Mouse (Mus musculus) liver, embryonic 11.5 days (tissue): ENCODE data around the gene Nme2. TPM values are rescaled to one million over a fixed set of nuclear protein-coding genes. Genes with fewer than 3 reads are reported as not detected.
A peak's percentile ranks its signal among the peaks of the same experiment; 100 is the strongest.

Experiments
- ATAC-seq: fragments of 200-750 bp; cut with Nextera tagmentation; replicated peaks from 2 replicates; pipeline ENCODE4 v1.8.0; 2017; ENCODE audit warnings: moderate number of reproducible peaks, mild to moderate bottlenecking, moderate TSS enrichment, moderate library complexity; ENCODE audit not compliant: low FRiP score
- DNase-seq: peaks from one replicate; pipeline ENCODE4 v3.0.0-alpha.2; 2017; ENCODE audit warnings: low spot score
- H3K27ac ChIP-seq: fragments of 300-500 bp; sonication (generic); 2 replicates; pipeline ENCODE4 v1.5.1; 2014; ENCODE audit warnings: mild to moderate bottlenecking, low read depth, low read length, control low read depth
- H3K27me3 ChIP-seq: fragments of 300-500 bp; sonication (generic); replicated peaks from 2 replicates; pipeline ENCODE4 v1.6.1; 2014; ENCODE audit warnings: low read length, mixed read lengths; ENCODE audit not compliant: control insufficient read depth, insufficient read depth
- H3K36me3 ChIP-seq: fragments of 300-500 bp; sonication (generic); 2 replicates; pipeline ENCODE4 v1.6.1; 2014; ENCODE audit warnings: mild to moderate bottlenecking, low read length, moderate library complexity, mixed read lengths; ENCODE audit not compliant: control insufficient read depth, insufficient read depth
- H3K4me1 ChIP-seq: fragments of 300-500 bp; sonication (generic); replicated peaks from 2 replicates; pipeline ENCODE4 v1.6.1; 2014; ENCODE audit warnings: low read length, mixed read lengths; ENCODE audit not compliant: control insufficient read depth, insufficient read depth
- H3K4me2 ChIP-seq: fragments of 300-500 bp; sonication (generic); 2 replicates; pipeline ENCODE4 v1.6.1; 2014; ENCODE audit warnings: mild to moderate bottlenecking, control low read depth, moderate library complexity
- H3K4me3 ChIP-seq: fragments of 300-500 bp; sonication (generic); 2 replicates; pipeline ENCODE4 v1.5.1; 2014; ENCODE audit warnings: low read depth, low read length, control low read depth
- H3K9ac ChIP-seq: fragments of 300-500 bp; sonication (generic); 2 replicates; pipeline ENCODE4 v1.6.1; 2014; ENCODE audit warnings: low read depth, low read length, control low read depth
- H3K9me3 ChIP-seq: fragments of 300-500 bp; sonication (generic); 2 replicates; pipeline ENCODE4 v1.6.1; 2016; ENCODE audit warnings: low read length, inconsistent platforms, mixed read lengths; ENCODE audit not compliant: control insufficient read depth
- WGBS: fragments of 180-500 bp; shearing (Covaris S2); extraction: QIAGEN DNeasy Blood & Tissue Kit; methylation state at CpG from one replicate; pipeline ENCODE4 v1.1.7; 2014; 5-methylcytosine and 5-hydroxymethylcytosine counted together
- polyA plus RNA-seq: library from polyadenylated mRNA; unstranded; fragments of >200 nt; fragmentation: Nextera tagmentation; extraction: Ambion mirVana; gene quantifications from 2 replicates; pipeline ENCODE4 v1.2.1, GENCODE M21; 2014

The Nme2 gene
- 112 and 142 TPM in 2 replicates for polyA plus RNA-seq

DNA sequence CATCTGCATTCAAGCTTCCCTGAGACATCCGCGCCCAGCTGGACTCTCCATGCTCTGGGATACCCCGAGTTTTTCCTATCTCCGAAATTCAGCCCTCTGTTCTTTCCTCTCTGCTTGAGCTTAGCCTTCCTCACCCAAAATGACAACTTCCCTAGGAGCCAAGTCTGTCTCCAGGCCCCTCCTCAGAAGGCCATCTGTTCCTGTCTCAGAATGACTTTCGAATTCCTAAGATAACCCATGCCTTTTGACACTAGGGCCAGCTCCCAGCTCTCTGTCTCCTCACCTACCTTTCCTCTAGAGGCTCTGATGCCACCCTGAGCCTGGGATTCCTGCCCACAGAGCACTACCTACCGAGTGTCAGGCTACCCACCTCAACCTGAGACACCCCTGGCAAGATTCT, at the start of gene Nme2:
Gene Nme2 (minus strand): TSS at position 101 of the 400 bp plus-strand sequence.
- DNase-seq = no peak
- peak within 1 kb of the TSS; percentile 74 for H3K4me2 ChIP-seq
- H3K36me3 ChIP-seq = peaks cover 35% of the 10 kb centered on the region
- peak within 1 kb of the TSS; percentile 54 for H3K9ac ChIP-seq
- H3K9me3 ChIP-seq = no peaks in the 10 kb centered on the region
- peaks cover 22% of the 10 kb centered on the region for H3K4me1 ChIP-seq
- H3K27me3 ChIP-seq = no peaks in the 10 kb centered on the region
- H3K27ac ChIP-seq = peak within 1 kb of the TSS; percentile 85
- WGBS = 3% methylated on average over 6 of the region's 6 CpGs
- peak within 1 kb of the TSS; percentile 77 for H3K4me3 ChIP-seq
- peak; percentile 26 for ATAC-seq

DNA sequence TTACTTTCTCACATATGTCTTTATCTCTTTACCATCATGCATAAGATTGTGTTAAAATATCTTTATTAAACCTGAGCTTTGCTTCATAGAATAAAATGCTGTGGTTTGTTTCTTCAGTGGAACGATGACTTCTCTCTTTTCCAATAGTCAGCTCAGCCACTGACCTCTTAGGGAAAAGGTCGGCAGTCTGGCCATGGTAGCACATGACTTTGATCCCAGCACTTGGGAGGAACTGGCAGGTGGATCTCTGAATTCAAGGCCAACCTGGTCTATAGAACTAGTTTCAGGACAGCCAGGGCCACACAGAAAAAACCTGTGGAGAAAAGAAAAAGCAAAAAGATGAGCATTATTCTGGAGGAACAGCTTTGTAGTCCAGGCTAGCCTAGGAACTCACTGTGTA, 47.3 kb upstream of the Nme2 start:
- no peaks in the 10 kb centered on the region for H3K4me1 ChIP-seq
- no peaks in the 10 kb centered on the region for H3K27me3 ChIP-seq
- H3K36me3 ChIP-seq = no peaks in the 10 kb centered on the region
- no peak overlapping the region for H3K4me3 ChIP-seq
- H3K9ac ChIP-seq = no peak overlapping the region
- 93% methylated on average over 2 of the region's 2 CpGs for WGBS
- no peak for DNase-seq
- H3K9me3 ChIP-seq = no peaks in the 10 kb centered on the region
- no peak overlapping the region for H3K4me2 ChIP-seq
- no peak for ATAC-seq
- no peak overlapping the region for H3K27ac ChIP-seq

DNA sequence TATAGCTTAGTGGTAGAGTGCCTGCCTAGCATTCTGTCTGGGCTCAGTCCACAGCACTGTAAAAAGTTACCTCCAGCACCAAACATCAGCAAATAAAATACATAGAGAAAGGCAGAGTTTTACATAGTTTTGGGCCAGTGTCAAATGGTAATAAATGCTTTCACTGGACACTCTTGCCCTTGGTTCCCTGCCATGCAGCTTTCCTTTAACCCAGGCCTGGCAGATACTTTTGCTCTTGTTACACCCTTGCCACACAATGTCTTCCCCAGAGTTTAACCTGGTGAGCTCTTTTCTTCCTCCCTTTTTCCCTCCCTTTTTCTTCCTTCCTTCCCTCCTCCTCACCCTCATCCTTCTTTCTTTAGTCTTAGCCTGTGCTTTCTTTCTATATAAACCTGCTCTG, 43.2 kb upstream of the Nme2 start:
- ATAC-seq = no peak
- no peak overlapping the region for H3K9ac ChIP-seq
- no peak overlapping the region for H3K4me3 ChIP-seq
- no peaks in the 10 kb centered on the region for H3K27me3 ChIP-seq
- H3K36me3 ChIP-seq = no peaks in the 10 kb centered on the region
- peaks cover 11% of the 10 kb centered on the region for H3K4me1 ChIP-seq
- no peak for DNase-seq
- no peak overlapping the region for H3K27ac ChIP-seq
- H3K4me2 ChIP-seq = no peak overlapping the region
- no peaks in the 10 kb centered on the region for H3K9me3 ChIP-seq

DNA sequence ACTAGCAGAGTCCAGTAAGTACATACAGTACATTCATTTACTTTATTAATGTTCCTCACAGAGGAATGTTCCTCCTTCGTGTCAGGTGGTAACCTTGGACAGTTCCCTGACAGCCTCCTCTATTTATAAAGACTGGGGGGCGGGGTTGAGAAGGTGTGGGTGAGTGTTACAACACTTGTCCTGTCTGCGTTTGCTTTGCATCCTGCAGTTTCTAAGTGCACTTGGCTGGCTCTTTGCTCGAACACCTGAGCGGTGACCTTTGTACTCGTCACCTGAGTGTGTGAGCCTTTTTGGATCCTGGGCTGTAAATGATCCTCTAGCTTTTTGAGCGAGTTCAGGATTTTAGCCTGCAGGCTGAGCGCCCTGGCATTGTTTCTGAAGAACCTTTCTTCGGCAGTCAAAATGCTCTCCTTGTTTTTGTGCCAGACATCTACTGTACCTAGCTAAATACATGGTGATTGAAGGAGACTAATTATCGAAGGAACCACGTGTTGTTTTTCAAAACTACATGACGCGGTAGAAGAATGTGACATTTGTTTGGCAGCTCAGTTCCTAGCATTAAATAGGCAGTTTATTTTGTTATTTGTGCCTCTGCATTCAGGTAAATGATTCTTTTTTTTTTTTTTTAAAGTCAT, 41.2 kb upstream of the Nme2 start:
- H3K4me1 ChIP-seq = peaks cover 12% of the 10 kb centered on the region
- no peaks in the 10 kb centered on the region for H3K36me3 ChIP-seq
- no peak for DNase-seq
- peak overlapping the region; percentile 92 for H3K4me2 ChIP-seq
- peak overlapping the region; percentile 96 for H3K4me3 ChIP-seq
- no peak for ATAC-seq
- H3K9me3 ChIP-seq = no peaks in the 10 kb centered on the region
- 40% methylated on average over 13 of the region's 13 CpGs for WGBS
- H3K27ac ChIP-seq = no peak overlapping the region
- no peak overlapping the region for H3K9ac ChIP-seq
- no peaks in the 10 kb centered on the region for H3K27me3 ChIP-seq

DNA sequence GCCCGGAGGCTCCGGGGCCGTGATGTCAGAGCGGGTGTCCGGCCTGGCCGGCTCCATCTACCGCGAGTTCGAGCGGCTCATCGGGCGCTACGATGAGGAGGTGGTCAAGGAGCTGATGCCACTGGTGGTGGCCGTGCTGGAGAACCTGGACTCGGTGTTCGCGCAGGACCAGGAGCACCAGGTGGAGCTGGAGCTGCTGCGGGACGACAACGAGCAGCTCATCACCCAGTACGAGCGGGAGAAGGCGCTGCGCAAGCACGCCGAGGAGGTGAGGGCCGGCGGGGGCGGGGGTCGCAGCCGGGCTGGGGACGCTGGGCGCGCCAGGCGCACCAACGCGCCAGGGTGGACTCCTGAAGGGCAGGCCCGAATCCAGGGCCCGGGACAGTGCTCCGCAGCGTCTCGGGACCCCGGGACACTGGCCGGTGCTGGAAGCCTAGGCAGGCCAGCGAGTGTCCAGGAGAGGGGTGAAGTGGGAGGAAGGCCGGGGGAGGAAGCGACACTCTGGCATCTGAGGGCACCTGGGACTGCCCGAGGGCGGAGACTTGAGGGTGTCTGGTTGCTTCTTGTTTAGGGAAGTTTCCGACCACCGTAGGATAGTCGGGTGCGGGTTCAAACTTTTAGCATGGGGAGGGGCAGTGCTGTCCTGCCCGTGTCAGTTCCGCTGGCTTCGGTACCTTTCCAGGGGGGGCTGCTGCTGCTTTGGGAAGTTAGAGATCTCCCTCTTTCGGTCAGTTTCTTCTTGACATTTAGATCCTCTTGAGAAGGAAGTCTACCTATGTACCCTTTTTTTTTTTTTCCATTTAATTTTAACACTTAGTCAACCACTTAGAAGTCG, 40.5 kb upstream of the Nme2 start:
- peak overlapping the region; percentile 96 for H3K4me3 ChIP-seq
- H3K4me2 ChIP-seq = peak overlapping the region; percentile 92
- no peaks in the 10 kb centered on the region for H3K27me3 ChIP-seq
- DNase-seq (no peak), ATAC-seq (peak; percentile 26)
- no peaks in the 10 kb centered on the region for H3K36me3 ChIP-seq
- H3K27ac ChIP-seq = peak overlapping the region; percentile 99
- peaks cover 12% of the 10 kb centered on the region for H3K4me1 ChIP-seq
- WGBS = under 1% methylated on average over 58 of the region's 58 CpGs
- H3K9ac ChIP-seq = peak overlapping the region; percentile 88
- H3K9me3 ChIP-seq = no peaks in the 10 kb centered on the region

DNA sequence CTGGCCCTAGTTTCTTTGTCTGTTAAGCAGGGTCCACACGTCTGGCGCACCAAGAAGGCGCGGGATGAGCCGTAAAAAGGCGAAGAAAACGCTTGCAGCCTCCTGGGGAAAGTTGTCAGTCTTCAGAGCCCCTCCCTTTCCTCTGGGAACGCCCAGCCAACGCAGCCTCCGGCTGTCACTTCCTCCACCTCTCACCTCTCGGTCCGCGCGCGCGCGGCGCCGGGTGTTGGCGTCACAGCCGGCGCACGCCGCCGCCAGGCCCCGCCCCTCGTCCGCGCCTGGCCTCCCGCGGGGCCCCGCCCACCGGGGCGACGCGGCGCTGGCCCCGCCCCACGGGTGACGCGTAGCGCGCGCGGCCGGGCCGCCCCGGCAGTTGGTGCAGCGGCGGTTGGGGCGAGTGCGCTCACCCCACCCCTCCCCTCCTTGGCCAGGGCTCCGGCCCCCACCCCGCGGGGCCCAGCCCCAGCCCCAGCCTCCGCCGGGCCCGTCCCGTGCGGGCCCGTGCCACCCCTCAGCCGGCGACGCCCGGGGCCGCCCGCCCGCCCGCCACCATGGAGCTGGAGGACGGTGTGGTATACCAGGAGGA, 39.8 kb upstream of the Nme2 start, which contains the start of gene Spag9:
Gene Spag9 (plus strand): TSS at position 372 of the 586 bp plus-strand sequence.
- ATAC-seq (peak; percentile 91), DNase-seq (peak; percentile 92)
- WGBS = 1% methylated on average over 59 of the region's 70 CpGs
- H3K4me3 ChIP-seq = peak within 1 kb of the TSS; percentile 96
- peak within 1 kb of the TSS; percentile 92 for H3K4me2 ChIP-seq
- H3K9ac ChIP-seq = peak within 1 kb of the TSS; percentile 88
- H3K27ac ChIP-seq = peak within 1 kb of the TSS; percentile 99
- no peaks in the 10 kb centered on the region for H3K27me3 ChIP-seq
- peaks cover 12% of the 10 kb centered on the region for H3K4me1 ChIP-seq
- no peaks in the 10 kb centered on the region for H3K9me3 ChIP-seq
- H3K36me3 ChIP-seq = no peaks in the 10 kb centered on the region

DNA sequence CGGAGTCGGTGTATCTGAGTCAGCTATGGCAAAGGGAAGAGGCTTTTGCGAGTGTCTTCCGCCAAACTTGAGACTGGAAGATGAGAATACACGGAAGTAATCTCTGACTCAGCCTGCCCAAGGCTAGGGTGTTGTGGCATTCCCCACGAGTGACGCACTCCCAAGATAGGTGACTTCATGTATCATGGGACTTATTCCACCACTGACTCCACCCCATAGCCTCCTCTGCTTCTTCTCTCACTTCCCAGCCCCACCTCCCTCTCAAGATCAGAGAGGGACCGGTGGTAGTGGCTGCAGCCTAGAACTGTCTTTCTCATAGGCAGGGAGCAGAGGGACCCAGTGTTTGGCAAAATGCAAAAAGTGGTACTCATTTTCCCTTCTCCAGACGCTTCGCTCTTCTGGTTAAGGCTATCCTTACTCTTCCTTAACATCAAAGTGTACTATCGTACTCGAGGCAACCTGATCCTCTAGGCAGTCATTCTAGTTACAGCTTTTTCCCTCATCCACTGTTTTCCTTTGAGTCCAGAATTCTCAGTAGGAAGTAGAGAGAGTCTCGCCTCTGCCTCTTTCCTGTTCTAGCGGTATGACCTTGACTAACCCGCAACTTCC, 39.2 kb upstream of the Nme2 start:
- ATAC-seq (peak; percentile 75), DNase-seq (peak; percentile 50)
- H3K27me3 ChIP-seq = no peaks in the 10 kb centered on the region
- WGBS = 2% methylated on average over 15 of the region's 15 CpGs
- H3K9me3 ChIP-seq = no peaks in the 10 kb centered on the region
- peak overlapping the region; percentile 88 for H3K9ac ChIP-seq
- peak overlapping the region; percentile 88 for H3K4me2 ChIP-seq
- peaks cover 12% of the 10 kb centered on the region for H3K4me1 ChIP-seq
- peak overlapping the region; percentile 96 for H3K4me3 ChIP-seq
- H3K27ac ChIP-seq = peak overlapping the region; percentile 99
- no peaks in the 10 kb centered on the region for H3K36me3 ChIP-seq

DNA sequence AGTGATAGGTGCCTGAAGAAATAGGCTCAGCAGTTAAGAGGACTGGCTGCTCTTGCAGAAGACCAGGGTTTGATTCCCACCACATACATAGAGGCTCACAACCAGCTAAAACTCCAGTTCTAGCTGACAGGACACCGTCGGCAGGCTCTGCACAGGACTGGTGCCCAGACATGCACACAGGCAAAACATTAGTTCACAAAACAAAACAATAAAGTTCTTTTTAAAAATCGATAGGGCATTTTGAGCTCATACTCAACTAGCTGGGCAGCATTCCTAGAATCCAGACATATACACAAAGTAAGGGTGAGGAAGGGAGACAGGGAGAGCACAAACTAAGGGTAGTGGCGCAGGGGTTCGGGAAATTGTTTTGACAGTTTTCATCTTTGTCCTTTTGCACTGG, 38.5 kb upstream of the Nme2 start:
- peak overlapping the region; percentile 88 for H3K4me2 ChIP-seq
- peak overlapping the region; percentile 96 for H3K4me3 ChIP-seq
- H3K4me1 ChIP-seq = peaks cover 12% of the 10 kb centered on the region
- no peak for DNase-seq
- H3K9ac ChIP-seq = peak overlapping the region; percentile 88
- 66% methylated on average over 5 of the region's 5 CpGs for WGBS
- H3K27me3 ChIP-seq = no peaks in the 10 kb centered on the region
- H3K9me3 ChIP-seq = no peaks in the 10 kb centered on the region
- peak overlapping the region; percentile 99; the same call in 1 of the 2 replicates for H3K27ac ChIP-seq
- H3K36me3 ChIP-seq = no peaks in the 10 kb centered on the region
- no peak for ATAC-seq
